Mouse (Mus musculus) small intestine, adult 2 months (tissue): ENCODE measurements around the gene Gcnt2.

ENCODE experiments used
- CTCF ChIP-seq: fragments of 200-500 bp; IDR thresholded peaks from 2 replicates; pipeline ENCODE4 v1.5.1; 2012; ENCODE audit warnings: low read depth, mild to moderate bottlenecking, control low read depth, inconsistent platforms, low read length, moderate library complexity, mixed read lengths; ENCODE audit not compliant: insufficient replicate concordance, insufficient read length; ENCODE audit errors: extremely low read depth
- POLR2A ChIP-seq: fragments of 200-500 bp; IDR thresholded peaks from 2 replicates; pipeline ENCODE4 v1.6.1; 2012; ENCODE audit warnings: low read depth, mild to moderate bottlenecking, control low read depth, inconsistent platforms, low read length, moderate library complexity

DNA sequence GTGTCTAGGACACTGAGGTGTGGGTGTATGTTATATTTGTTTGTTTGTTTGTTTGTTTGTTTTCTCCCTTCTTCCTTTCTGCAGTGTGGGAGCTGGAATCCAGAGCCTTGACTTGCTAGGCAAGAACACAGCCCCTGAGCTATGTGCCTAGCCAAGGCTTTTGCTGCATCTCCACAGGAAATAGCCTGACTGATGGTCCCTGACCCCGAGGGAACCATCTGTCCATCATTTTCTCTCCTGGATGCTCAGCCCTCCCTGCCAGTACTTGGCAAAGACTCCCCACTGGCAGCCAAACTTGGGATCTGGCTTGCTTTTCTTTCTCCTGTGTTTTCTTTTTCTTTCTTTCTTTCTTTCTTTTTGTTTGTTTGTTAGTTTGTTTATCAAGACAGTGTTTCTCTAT lies 17.4 kb upstream of the Gcnt2 start:
- no peak for TF ChIP-seq CTCF
- no peak for TF ChIP-seq POLR2A
